Mouse (Mus musculus) kidney, postnatal 4 days (tissue): ENCODE measurements around the gene Ntrk2.
A peak's percentile ranks its signal among the peaks of the same experiment; 100 is the strongest.

Experiments
- DNase-seq, 2 experiments: peaks; one replicate each; pipeline ENCODE4 v3.0.0; 2021; ENCODE audit warnings: mixed read lengths in 2 of 2

The Ntrk2 gene

DNA sequence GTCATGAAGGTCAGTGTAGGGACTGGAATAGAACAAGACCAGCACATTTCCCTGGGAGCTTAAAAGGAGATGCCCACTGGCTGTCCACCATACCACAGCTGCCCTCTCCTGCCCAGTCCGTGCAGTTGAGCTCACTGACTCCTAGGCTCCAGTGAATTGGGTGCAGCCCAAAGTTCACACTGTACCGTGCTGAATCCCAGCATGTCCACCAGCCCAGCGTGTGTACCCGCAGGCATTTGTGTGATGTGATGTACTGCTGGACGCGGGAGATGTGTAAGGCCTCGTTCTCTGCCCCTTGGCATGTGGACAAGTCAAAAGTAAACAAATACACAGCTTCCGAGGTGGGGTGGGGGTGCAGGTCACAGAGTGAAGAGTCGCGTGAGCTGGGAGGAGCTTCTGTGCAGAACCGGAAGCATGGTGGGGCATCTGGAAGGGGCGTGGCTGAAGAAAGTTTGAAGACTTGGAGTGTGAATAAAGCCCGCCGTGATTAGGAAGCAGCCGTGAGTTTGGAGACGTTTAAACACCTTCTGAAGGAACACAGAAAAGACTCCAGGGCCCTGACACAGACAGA, 121.4 kb downstream of the Ntrk2 start:
- DNase-seq: no peak

DNA sequence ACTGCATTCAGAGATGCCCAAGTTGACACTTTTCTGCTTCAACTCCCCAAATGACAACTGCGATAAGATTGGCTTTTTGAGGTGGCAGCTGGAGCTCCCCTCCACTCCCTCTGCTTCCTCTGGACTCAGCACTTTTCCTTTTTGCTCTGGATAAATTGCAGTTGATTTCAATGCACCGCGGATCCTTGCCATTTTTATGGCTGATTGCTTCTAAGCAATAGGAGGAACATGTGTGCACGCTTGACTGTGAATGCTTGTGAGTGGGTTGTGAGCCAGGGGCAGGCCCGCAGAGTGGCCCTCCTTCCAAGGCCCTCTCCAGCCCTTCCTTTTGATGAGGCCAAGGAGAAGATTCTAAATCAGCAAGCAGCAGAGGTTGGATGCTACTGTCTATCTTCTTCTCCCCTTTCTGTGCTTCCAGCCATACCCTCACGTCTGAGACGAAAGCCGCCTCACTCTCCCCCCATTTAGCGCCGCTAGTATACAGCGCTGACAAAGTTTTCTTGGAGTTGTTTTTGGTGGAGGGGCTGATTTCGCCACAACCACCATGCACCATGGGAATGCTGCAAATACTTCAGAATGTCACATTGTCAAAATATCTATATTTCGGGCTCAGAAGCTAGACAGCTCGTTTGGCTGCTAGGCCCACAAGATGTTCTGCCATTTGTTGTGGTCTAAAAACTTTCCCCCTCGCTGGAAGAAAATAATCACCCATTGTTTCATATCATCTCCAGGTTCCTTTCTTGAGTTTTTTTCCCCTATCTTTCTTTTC, 122.5 kb downstream of the Ntrk2 start:
- no peak for DNase-seq

DNA sequence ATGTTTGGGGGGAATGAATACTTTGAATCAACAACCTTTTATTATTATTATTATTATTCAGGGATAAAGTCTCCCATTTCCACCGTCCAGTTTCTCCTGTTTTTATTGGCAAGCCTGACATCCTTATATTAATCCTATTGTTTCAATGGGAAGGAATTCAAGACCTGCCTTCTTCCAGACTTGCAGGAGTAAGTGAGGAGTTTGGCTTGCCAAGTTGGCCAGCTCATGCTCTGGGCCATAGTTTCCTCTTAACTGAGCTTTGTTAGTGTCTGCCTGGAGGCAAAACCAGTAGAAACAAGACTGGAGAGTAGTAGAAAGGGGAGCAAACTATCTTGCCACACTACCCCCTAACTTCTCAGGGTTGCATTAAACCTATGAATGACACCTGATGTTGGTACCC, 123.8 kb downstream of the Ntrk2 start:
- no peak for DNase-seq

DNA sequence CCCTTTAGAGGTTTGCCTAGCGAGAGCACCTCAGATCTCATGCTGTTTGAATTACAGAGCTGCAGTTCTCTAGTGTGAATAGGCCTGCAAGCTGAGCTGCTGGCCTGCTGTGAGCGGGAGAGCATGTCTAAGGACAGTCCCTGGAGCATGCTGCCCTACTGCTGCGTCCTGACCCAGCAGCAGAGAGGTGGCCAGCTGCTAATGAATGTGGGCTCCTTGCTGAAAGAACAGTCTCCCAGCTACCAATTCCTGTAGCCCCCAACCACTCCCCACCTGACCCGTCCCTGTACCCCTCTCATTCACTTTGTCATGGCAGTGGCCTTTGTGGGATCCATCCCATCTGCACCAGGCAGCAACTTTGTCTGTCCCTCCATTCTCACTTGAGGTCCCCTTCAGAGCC, 126.8 kb downstream of the Ntrk2 start:
- DNase-seq: no peak

DNA sequence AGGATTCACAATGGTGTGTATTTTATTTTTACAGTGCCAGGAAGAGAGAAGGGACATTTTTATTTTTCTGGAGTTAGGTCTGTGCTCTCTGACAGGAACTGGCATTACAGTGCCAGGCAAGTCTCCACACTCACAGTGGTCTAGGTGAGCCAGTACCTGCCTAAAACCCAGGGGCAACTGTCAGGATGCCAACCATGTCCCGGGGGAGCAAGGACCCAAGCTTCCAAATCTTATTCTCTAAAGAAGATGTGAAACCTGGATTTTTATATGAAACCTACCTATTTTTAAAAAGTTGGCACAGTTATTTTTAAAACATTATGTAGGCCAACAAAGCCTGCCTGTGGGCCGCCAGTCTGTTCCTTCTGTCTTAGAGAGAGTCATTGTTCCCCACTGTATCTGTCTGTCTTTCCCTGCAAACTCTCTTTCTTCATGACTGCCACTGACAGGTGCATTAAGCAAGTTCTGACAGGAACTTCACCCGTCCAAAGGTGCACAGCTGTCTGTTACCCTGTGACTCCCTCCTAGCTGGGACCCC, 128.3 kb downstream of the Ntrk2 start:
- DNase-seq: no peak

DNA sequence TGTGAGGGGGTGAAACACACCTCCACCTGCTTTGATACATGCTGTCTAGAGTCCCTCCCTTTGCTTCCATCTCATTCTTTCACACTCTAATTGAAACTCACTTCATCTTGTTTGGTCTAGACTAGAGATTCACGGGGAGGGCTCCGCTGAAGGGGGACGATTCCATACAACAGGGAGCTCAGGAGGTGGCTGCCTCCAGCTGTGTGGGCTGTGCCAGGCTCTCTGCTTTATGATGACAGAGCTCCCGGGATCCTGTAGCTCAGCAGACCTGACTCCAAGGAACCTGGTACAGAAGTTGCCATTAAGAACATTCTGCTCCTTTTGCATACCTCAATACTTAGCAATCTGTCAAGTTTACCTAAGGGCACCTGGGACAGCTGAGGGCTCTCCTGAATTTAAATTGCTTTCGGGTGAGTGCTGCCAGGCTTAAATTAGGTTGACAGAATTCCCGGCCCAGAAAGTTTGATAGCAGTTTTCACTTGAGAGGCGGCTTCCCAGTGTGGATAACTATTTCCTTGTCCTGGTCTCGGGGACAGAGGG, 129.7 kb downstream of the Ntrk2 start:
- peak; percentile 19 to 35 for DNase-seq

DNA sequence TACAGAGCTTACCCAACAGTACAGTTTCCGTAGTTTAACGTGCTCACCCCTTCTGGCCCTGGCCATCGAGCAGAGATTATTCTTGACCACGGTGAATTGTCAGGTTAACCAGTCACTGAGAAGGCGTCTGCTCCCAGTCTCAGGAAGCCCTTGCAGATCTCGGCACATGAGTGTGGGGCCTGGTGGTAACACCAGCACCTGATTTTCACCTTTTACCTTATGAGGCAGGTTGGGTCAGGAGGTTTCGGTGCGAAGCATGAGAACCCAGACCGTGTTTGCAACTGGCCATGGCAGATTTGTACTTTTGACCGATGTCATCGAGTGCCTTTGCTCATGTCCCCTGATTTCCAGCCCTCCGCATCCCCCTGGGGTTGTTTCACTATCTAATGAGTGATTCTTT, 131.5 kb downstream of the Ntrk2 start:
- no peak for DNase-seq

DNA sequence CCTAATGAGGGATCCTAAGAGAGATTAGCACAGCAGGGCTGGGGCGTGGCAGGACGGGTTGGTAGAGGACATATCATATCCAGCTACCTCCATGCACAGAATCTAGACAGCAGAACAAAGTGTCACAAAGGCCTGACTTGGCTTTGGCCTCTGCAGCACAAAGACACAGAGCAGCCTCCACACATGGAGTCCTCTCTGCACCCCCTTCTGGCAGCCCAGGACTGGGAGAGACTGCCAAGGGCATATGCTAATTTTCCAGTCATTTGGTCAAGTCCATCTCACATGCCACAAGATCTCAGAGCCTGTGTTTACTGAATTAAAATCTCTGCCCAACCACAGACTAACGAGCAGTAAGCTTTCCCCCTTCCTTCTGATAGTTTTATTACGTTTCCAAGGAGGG, 132.1 kb downstream of the Ntrk2 start:
- peak in 1 of 2 experiments; percentile 30 for DNase-seq

DNA sequence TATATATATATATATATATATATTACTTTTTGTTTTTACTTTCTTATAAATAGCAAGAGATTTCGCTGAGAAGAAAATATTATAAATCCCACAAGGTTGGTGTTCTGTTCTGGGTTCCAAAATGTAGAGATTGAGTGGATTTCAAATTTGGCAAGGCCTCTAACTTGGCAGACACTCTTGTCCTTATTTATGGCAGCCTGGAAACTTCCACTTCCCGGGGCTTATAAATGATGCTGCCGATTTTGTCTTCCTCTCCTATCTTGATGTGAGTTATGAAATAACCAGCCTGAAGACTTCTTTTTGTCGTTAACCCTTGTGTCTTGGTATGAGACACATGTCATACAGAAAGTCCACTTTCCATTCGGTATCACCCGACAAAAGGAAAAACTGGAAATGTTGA, 133.8 kb downstream of the Ntrk2 start:
- no peak for DNase-seq

DNA sequence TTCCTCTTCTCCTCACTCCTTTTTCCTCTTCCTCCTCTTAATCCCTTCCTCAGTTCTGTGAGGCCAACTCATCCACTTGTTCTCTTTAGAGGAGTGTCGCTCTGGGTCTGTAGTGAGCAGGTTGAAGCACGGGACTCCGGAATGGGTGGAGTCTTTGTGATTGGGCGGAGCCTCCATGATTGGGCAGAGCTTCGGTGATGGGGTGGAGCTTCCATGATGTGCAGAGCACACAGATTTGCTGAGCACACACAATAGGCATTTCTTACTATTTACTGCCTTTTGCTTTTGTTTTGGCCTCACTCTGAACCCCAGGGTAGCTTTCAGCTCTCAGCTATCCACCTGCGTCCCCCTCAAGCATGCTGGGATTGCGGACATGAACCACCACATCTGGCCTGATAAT, 134.4 kb downstream of the Ntrk2 start:
- DNase-seq: no peak

DNA sequence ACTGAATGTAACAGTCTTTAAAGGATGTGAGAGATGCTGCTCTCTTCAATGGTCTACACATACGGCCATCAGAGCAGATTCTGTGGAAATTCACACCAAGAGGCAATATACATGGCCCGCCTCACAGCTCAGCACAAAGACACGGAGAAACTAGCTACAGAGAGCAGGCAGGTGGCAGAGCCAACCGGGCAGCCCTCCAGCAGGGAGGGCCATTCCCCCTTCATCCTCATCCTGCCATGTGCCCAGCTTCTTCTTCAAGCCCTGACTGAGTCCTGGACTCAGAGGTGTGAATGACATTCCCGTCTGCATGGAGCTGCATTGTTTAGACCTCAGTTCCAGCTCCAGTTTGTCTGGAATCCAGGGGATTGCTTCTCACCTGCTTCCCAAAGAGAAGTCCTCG, 139.4 kb downstream of the Ntrk2 start:
- no peak for DNase-seq

DNA sequence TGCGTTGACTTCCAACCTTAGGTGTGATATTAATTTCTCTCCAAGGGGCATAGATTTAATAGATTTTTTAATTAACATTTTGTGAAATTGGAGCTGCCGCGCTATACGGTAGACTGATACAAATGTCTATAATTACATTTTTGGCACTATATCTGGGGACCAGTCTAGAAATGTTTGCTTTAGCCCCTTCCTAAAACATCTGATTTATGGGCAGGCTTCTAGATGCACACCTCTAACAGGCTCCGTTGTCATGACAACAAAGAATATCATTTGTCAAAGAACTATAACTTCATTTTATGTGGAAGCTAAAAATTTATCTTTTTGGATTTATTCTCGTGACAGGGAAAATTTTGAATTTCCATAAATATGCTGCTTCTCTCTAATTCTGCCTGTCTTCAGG, 140.2 kb downstream of the Ntrk2 start:
- no peak for DNase-seq

DNA sequence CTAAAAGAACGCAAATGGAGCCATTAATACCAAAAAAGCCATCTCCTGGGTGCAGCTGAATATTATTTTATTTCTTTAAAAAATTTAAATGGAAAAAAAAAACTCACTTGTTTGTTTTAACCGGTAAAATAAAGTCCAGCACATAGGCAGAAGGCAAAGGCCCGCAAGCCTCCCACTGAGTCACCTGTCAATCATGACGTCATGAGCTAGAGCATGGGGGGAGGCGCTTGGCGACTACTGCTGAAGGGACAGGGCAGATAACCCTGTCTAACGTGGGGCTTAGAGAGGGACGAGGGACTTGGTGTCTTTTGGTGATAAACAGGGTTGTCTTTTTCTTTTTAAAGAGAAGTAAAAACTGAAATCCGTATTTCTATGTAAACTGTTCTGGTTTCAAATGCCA, 140.7 kb downstream of the Ntrk2 start:
- no peak for DNase-seq

DNA sequence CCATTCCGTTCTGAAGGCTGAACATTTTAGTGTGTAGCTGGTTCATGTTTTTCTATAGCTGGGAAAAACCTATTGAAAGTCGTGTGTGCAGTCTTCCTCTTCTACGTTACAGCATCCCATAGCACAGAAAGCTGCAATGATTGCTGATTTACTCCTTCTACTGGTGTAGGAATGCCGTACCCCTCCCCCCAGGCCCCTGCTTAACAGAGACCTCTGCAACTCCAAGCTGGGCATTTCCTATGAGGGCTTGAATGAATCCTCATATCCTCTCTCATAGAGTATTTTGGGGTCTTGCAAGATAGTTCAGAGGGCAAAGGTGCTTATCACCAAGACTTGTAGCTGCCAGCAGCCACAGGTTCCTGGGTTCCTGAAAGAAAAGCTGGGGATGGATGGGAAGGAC, 148.0 kb downstream of the Ntrk2 start:
- peak in 1 of 2 experiments; percentile 22 for DNase-seq

DNA sequence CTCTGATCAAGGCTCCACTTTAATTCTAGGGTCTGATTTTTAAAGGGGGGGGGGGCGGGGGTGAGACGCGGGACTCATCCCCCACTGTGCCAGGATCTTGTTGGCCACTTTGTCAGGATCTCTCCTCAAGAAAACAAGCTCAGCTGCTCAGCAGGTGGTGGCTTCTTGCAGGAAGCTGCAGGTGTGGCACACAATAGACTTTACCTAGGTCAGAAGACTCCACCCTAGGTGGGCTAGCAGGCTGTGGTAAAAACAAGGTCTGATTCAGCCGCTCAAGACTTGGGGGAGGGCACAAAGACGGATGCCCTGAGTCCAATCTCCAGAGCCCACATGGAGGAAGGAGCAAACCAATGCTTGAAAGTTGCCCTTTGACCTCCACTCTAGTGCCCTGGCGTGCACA, 148.4 kb downstream of the Ntrk2 start:
- no peak for DNase-seq

DNA sequence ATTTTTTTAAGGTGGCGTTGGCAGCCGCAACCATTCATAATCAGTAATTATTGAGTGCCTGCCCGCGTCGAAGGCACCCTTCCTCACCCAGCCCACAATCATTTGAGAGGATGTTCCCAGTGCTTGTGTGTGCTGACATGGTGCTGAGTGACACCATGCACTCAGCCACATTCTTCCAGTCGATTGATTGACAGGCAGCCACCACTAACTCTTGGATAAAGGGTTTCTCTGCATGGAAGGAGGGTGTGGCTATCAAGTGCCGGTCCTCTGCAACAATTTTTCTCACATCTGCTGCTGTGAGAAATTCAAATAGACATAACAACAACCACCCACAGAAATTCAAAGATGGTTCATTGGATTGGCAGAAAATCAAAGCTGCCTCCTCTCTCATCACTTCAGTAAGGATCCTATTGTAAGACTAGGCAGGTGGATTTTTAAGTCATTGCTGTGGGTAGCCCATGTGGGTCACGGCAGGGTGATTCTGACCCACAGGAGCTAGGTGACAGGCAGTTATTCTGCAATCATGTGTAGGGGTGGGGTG, 148.9 kb downstream of the Ntrk2 start:
- DNase-seq: no peak

DNA sequence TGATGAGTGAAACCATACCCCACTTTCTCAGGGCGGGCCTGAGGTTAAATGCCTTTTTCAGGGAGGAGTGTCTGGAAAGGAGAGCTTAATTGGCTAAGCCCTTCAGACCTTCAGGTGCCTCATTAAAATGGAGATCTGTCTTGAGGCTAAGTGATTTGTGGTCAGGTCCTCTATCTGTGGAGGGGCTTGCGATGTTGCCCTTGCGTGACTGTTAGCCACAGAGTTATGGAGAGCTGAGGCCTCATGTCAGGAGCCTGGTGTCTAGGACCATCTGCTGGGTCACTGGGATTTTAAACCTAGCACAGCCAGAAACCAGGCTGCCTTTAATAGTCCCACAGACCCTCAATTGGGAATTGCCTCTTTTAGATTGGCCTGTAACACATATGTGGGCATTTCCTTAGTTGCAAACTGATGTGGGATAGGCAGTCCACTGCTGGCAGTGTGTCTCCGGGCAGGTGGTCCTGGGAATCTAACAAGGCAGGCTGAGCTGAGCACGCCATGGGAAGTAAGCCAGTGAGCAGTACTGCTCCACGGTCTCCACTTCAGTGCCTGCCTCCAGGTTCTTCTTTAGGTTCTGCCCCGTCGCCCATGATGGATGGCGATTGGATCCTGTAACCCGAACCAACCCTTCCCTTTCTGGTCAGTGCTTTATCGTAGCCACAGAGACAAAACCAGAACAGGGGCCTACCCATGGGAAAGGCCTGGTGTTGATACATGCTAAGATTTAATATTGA, 152.0 kb downstream of the Ntrk2 start:
- peak; percentile 16 to 18 for DNase-seq

DNA sequence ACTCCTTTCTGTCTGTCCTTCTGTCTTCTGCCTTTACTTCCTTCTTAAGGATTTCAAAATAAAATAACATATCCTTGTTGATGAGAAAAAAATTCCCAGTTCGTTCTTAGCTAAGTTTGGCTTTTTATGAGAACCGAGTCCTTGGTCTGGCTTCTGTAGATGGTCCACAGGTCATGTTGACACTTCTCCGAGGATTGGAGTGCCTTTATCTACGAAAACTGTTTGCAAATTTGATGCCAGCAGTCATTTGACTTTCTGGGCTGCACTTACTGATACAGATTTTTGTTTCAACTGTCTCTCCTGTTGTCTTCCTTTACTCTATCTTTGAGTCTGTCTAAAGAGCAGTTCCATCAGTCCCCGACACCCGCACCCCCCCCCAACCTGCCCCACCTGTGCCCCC, 154.0 kb downstream of the Ntrk2 start:
- no peak for DNase-seq

DNA sequence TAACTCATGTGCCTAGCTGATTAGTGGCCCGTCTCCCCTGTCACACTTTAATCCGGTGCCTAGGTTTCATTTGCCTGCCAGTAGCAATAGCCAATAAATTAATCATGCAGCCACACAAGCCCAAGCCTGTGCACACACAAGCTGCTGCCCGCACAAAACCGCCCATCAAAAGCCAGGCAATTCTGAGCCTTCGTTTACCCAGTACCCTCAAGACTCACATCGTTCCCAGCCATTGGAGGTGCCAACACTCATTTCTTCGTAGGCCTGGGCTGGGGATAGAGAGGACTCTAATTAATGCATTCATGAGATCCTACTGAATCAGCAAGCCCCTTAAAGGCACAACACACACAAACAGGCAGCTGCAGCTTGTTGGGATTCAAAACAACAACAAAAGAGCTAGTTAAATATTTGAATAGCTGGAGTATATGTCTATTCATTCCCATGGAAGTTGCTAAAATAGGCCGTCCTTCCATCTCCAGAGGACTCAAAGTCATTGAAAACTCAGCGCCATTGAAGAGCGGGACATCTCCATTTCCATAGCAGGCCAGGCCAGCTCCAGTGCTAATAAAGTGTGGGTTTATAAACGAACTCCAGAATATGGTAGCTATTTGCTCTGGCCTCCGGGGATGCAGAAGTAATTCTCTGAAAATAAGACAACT, 158.5 kb downstream of the Ntrk2 start:
- DNase-seq: no peak

DNA sequence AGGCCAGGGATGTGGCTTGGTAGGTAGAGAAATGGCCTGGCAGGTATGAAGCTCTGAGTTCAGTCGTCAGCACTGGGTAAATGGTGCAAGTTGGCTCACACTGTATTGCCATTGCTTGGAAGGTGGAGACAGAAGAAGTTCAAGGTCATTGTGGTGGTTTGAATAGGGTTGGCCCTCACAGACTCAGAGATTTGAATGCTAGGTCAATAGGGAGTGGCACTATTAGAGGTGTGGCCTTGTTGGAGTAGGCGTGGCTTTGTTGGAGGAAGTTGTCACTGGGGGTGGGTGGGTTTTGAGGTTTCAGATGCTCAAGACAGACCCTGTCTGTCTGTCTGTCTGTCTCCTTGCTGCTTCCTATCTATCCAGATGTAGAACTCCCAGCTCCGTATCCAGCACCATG, 159.5 kb downstream of the Ntrk2 start:
- no peak for DNase-seq

DNA sequence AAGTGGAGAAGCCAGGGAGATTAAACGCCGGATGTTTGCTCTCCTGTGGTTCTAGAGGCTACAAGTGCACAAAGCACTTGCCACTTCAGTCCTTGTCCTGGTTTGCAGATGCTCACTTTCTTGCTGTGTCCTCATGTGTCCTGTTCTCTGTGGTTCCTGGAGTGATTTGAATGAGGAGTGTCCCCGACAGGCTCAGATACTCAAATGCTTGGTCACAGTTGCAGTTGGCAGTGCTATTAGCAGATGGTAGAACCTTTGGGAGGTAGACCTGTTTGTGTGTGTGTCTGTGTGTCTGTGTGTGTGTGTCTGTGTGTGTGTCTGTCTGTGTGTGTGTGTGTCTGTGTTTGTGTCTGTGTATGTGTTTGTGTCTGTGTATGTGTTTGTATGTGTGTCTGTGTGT, 160.1 kb downstream of the Ntrk2 start:
- no peak for DNase-seq

DNA sequence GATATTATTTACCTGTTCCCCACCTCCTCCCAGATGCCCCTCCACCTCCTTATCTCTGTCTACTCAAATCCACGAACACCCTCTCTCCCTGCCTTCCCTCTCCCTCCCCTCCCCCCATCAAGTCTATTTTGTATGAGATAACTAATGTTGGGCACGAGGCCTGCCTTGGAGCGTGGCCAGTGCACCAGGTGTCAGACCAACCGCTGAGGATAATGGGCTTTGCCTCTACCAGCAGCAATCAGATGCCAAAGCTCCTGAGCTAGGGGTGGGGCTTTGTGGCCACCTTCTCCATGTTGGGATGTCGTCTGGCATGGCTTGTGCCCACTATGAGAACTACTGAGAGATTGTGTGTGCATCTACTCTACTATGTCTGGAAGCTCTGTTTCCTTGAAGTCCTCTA, 161.8 kb downstream of the Ntrk2 start:
- DNase-seq: no peak

DNA sequence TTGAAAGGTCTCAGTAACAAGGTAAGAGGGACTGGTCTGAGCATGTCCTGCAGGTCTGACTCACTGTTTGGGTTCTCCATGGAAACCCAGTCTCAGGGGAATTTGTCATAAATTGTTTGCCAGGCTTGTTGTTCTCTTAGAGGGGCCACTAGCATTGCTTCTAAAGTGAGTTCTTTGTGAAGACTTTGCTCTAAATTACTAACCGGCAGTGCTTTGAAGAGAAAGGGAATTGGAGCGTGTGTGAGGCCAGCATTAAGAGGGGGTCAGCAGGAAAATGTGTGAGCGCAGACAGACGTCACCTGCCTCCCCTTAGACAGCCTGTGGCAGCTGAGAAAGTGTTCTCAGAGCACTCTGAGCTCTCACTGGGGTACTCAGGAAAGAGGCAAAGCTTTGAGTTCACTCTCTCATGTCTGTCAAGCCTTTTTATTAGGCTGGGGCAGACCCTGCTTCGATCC, 165.1 kb downstream of the Ntrk2 start:
- DNase-seq: no peak
